Mouse (Mus musculus): ENCODE data around the gene Rxylt1.

Rxylt1 gene

DNA sequence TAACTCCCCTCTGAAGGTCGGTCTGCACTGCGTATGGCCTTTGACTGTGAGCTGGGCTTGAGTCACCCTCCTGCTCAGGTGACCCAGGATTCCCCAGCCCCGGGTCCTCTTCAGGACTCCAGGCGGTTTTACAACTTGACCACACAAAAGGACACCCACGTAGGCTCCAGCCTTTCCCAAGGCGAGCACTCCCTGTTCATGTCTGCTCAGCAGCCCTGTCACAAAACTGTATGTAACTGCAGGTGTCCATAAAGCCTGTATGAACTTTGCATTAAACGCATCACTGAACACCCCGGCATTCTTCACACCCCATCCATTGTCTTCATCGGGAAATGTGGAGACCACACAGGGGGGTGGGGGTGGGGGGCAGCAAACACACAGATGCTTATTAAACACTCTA is 51.2 kb downstream of the Rxylt1 start:
- DNase-seq (ENCODE audit: extremely low read depth, low read depth, low spot score): no peak

DNA sequence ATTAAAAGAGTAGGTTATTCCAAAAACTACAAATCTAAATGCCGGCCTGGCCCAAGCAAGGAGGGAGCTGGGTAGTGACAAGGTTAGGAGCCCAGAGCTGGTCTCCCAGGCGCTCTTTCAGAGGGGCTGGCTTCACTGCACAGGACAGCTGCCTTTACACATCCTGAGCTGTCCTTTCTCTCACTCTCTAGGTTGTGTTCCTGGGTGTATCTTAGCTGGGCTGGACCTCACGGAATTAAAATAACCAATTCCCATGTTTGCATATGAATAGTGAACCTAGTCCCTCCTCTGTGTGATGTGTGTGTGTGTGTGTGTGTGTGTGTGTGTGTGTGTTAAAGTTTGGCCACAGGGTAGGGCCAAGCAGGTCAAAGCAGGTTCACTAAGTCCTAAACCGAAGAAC is 52.2 kb downstream of the Rxylt1 start:
- no peak for DNase-seq (ENCODE audit: extremely low read depth, low read depth, low spot score)

DNA sequence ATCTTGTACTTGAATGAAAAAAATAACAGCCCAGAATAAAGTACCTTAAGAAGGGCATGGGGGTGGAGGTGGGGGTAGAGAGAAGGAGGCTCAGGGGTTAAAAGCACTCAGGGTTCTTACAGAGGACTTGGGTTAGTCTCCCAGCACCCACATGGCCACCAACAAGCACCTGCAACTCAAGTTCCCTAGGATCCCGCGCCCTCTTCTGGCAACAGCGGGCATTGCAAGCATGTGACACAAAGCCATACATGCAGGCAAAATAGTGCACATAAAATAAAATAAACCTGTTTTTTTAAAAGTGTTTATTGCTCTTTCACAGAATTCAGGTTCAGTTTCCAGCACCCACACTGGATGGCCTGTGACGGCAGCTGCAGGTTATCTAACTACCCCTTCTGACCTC is 56.8 kb downstream of the Rxylt1 start:
- no peak for DNase-seq (ENCODE audit: extremely low read depth, low read depth, low spot score)

DNA sequence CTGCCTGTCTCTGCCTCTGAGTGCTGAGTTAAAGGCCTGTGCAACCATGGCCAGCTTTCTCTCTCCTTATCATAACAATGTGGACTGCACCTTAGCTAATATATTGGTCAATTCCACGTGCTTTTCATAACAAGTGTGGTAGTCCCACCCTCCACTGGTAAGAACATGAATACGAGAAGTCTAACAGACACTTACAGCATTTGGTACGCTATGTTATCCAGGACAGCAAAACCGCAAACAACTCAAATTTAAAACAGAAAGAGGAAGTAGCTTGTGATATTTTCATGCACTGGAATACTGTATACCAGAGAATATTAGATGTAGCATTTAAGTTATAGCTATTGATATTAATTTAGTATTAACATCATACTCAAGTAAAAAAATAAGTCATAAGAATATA is 57.6 kb downstream of the Rxylt1 start:
- no peak for DNase-seq (ENCODE audit: extremely low read depth, low read depth, low spot score)

DNA sequence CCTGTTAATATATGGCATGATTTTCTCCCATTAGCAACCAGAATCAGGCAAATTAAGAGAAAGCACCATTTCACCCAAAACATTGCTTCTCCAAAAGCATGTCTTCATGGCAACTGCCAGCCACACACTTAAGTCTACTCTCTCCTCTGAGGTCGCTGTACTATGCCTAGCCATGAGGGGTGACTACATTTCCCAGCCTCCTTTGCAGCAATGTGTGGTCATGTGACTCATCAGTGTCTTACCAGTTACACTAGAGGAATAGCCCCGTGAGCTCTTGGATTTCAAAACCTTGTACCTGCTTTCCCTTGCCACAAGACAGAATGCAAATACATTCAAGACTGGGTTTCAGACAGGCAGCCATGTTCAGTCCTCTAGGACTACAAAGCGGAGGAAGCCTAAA is 58.6 kb downstream of the Rxylt1 start:
- no peak for DNase-seq (ENCODE audit: extremely low read depth, low read depth, low spot score)

DNA sequence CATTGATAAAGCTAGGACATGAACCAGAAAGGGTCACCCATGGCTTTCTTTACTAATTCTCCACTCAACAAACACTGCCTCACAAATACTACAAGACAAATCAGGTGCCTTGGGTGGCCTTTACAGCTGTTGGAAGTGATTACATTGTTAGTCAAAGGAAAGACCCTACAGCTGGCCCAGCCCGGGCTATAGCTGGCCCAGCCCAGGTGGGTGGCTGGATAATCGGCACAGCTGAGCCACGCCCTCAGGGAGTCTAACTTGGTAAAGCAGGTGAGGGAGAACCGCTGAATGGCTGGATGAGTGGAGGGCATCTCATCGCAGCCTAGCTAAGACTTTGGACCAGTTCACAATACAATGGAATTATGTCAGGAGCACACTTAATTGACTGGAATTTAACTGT is 63.9 kb downstream of the Rxylt1 start:
- no peak for DNase-seq (ENCODE audit: extremely low read depth, low read depth, low spot score)

DNA sequence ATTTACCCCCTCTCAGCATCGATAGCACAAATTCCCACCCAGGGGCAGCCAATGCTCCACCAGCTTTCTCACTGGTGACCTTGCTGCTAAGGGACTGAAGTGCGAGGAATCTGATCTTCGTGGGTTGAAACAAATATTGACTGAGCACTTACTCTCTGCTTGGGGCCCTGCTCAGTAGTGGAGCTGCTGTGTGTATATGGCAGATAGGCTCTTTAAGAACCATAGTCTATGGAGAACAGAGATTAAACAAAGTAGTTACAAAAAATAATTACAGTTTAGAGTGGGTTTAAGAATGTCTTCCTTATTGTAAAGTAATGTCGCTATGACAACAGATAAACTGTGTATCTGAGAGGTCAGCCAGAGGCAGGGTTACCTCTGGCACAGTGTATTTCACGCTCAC is 66.8 kb downstream of the Rxylt1 start:
- no peak for DNase-seq (ENCODE audit: extremely low read depth, low read depth, low spot score)

DNA sequence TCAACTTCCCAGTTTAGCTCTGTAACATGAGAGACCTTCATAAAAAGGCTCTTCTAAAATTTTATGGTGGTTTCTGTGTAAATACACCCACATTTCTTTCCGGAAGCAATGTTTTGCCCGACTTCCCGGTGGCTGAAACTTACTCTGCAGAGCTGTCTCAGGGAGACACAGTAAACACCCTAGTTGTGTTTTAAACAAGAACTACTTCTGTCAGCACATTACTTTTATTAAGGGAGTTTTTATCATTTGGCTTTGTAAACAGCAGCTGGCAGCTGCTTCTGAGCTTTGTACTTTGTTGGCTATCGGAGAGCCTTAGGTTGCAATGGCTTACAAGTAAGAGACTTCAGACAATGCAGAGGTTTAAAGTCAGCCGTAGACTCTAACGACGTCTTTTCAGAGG is 67.4 kb downstream of the Rxylt1 start:
- DNase-seq (ENCODE audit: extremely low read depth, low read depth, low spot score): no peak

All from fat pad, adult 2 months (tissue).